Mouse (Mus musculus): ENCODE measurements around the gene Syne2. TPM values are rescaled to one million over a fixed set of nuclear protein-coding genes. Genes with fewer than 3 reads are reported as not detected.

Syne2 gene
- total RNA-seq, 2 experiments from 2014 or later, result 37.6 to 43.8 TPM

DNA sequence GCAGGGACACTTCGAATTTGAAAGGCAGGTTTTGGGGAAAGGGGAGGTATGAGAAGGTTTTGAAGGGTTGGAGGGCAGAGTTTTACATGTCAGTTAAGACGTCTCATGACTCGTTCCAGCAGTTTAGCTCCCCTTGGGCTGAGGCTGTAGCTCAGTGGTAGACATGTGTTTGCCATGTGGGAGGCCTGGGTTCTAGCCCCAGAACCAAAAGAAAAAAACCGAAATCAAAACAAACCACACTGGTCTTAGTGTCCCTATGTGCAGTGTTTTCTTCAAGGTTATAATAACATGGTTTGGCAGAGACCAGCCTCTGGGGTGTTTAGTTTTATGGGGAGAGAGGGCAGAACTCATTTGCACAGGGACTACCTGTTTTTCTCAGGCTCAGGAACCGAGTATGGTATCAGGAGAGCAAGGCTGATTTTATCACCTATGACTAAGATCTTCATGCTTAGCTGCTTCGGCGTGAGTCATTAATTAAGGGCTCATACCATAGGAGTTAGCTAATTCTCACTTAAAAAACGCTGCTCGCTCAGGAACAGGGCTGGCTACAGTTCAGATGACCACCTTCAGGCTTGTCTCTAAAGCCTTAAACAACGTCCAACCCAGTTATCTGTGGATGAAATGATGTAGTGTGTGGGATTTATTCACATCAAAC lies 8.9 kb downstream of the Syne2 start:
- intact Hi-C loops (cut with DNase I), result no loop called here
- no peak for DNase-seq

DNA sequence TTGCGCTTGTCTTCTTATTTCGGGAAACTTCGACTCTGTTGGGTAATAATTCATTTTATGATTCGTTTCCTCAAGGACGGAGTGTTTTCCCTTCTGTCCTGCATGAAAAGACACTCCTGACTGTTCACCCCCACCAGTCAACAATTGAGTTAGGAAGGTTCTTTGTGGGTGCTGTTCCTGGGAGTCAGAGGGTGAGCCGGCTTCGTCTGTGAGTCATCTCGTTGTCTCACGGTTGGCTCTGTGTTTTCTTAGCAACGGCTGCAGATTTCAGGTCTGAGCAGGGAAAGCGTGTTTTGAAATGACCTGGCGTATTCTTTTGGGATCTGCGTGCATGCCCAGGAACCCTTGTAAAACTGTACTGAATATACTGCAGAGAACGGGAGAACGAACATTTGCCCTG lies 9.8 kb downstream of the Syne2 start:
- intact Hi-C loops (cut with DNase I), result no loop called here
- DNase-seq, result no peak

DNA sequence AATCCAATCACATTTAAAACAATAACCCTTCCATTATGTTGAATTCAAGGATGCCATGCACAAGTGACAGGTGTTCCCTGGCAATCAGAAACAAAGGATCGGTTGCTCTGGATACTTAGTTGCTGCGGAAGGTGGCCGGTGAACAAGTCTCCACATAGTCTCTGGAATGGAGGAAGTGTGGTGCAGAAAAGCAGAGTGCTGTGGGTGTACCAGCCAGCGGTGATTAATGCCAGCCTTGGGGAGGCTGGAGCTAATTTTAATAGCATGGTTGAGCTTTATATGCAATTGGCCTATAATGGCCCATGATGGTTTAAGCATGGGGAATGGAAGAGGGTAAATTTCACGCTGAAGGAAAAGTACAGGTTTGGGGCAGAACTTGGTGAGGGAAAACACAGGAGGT lies 11.7 kb downstream of the Syne2 start:
- intact Hi-C loops (cut with DNase I), result no loop called here

DNA sequence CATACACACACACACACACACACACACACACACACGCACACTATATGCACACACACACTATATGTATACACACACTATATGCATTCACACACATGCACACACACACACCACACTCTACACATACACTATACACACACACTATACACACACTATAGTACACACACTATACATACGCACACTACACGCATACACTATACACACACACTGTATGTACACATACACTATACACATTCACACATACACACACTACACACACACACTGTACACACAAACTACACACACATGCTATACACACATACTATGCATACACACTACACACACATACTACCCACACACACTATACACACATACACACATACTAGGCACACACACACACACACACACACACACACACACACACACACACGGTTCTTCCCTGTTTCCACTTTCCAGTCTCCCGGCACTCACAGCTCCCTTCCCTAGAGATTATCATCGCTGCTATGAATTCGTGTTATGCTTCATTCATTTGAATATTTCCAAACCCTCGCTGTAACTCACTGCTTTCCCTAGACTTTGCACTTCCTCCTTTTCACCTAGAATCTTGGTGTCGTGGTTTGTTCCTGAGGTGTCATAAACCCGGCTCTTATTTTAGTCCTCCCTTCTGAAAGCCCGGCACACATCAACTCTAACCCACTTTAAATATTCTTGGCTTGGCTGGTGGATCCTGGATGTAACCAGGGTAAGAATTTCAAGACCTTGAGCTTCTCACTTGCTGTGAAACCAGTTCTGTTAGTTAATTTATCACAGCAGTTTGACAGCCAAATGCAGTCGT lies 15.4 kb downstream of the Syne2 start:
- intact Hi-C loops (cut with DNase I), result no loop called here
- no peak for DNase-seq

More for the DNA sequence above, 11.7 kb downstream of the Syne2 start:
- no peak for DNase-seq

DNA sequence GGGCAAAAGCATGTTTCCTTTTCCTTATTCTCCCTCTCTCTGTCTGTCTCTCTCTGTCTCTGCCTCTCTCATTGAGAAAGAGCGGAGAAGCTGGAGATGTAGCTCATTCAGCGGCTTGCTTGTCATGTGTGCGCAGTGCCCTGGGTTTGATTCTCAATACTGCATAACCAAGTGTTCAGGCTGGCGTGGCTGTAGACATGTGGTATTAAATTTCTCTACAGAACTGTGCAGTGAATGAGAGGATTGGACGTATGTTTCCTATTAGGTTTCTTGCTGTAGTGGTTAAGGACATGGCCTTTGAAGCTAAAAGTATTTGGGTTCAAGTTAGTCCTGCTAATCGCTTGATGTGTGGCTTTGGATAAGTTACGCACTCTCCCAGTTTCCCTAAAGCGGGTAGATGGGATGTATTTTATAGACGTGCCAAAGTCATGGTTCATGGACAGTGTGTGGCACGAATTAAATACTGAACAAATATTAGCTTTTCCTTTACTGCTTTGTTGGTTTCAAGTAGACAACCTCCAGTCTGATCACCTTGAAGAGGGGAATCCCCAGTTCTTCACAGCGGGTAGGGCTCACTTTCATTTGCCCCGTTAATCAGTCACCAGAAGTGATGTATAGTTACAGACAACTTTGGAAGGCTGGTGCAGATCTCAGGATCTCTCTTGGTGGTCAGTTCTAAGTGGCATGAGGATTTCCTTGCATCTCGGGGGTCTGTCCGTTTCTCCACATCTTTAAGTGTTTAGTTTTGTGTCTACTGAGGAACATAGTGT lies 16.2 kb downstream of the Syne2 start:
- intact Hi-C loops (cut with DNase I), result no loop called here
- no peak for DNase-seq

DNA sequence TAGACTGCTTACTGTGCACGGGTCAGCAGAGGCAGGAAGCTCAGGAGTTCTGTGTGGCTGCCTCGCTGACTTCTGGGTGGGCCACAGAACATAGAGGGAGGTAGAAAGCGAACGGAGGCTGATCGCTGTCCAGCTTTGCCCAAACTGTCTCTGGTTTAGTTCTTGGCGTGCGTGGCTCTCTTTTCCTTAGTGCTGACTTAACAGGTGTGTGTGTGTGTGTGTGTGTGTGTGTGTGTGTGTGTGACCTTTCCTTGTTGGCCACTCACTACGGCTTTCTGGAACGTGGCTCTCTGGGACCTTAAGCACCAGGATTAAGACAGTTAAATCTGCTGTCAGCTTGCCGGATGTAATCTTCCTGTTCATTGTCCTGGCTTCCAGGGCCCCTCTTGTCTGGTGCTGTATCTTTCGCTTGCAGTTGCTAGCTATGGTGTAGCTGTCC lies 18.6 kb downstream of the Syne2 start:
- intact Hi-C loops (cut with DNase I), result no loop called here
- DNase-seq, result no peak

DNA sequence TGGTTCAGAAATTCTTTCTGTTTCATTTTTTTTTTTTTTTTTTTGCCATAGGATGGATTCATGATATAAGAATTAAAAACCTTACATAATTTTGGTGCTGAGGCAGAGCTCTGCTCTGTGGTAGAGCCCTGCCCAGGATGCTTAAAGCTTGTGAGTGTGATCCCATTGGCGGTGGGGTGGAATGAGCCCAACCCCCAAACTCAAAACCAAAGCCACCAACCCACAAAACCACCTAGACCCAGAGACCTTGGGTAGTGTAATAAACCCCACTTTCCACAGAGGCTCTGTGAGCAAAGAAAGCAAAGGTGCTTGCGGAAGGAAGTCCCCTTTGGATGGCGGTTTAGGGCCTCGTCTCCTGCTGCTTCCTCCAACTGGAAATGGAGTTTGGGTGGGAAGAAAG lies 19.5 kb downstream of the Syne2 start:
- no peak for DNase-seq
- intact Hi-C loops (cut with DNase I), result no loop called here

DNA sequence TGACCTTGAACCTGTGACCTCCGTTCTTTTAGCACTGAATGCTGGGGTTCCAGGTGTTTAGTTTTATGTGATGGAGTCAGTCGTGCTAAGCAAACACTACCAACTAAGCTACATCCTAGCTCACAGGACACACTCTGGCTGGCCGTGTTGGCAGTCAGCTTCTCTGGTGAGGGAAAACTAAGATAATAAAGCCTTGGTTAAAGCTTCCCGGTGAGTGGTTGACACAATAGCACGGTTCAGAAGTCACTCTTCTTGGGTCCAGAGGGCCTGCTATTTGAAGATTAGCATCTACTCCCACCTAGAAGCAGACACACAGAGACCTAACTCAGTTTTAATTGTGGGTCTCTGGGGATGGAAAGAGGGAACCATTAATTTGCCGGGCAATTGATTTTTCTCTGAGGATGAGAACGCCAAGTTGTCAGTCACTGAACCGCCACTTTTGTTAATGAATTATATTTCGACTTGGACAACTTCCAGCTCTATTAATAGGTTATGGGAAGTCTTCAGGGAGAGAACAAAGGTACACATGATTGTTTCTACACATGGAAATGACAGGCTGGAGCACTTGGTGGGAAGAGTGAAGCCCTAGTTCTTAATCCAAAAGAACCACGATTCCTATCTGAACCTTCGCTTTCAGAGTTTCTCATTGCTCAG lies 21.3 kb downstream of the Syne2 start:
- intact Hi-C loops (cut with DNase I), result no loop called here
- no peak for DNase-seq

DNA sequence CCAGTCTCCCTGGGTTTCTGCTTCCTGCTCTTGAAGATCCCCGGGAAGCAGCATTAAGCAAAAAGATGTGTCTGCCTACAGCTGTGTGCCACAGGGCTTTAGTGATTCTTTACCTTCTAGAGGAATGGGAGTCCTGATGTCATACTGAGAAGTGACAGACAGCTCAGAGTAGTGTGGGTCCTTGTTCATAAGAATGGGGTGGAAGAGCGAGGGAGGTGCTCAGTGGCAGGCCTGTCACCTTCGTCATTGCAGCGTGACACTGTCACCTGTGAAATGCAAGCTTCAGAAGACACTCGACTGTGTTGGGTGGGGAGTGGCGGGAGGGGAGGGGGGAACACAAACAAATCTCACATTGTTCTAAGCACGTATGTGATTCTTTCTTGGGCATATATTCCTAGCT lies 23.2 kb downstream of the Syne2 start:
- intact Hi-C loops (cut with DNase I), result no loop called here

DNA sequence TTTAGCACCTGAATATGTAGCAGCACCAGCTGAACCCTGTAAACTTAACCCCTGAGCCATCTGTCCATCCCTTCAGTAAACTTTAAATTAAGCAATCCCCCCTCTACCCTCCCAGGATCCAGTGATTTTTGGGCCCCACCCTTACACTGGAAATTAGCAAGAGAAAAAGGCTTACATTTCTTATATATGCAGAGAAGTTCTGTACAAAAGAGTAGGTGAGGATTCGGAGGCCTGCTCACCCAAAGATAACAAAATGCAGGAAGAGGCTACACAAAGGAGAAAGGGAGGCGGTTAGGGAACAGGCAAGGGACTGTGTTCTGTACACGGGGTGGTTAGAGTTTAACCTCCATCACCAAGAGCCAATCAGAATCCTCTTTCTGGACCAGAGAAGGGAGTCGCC lies 26.4 kb downstream of the Syne2 start:
- intact Hi-C loops (cut with DNase I), result no loop called here
- no peak for DNase-seq

More for the DNA sequence above, 23.2 kb downstream of the Syne2 start:
- no peak for DNase-seq

DNA sequence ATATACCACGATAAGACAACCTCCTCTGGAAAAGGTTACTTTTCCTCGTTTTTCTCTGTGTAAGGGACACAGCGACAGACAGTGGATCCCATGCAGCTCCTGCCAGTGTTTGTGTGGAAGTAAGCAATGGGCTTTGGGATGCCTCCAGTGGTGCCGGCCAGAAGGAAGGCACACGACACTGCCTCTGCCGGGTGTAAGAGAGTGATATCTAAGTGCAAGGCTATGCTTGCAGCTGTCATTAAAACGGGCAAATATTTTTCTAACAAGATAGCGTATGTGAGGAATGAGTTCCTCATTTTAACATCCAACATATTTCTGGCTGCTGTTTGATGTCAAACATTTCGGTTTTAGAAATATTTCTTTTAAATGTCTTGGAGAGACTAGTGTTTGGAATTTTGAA lies 27.1 kb downstream of the Syne2 start:
- intact Hi-C loops (cut with DNase I), result no loop called here
- no peak for DNase-seq

DNA sequence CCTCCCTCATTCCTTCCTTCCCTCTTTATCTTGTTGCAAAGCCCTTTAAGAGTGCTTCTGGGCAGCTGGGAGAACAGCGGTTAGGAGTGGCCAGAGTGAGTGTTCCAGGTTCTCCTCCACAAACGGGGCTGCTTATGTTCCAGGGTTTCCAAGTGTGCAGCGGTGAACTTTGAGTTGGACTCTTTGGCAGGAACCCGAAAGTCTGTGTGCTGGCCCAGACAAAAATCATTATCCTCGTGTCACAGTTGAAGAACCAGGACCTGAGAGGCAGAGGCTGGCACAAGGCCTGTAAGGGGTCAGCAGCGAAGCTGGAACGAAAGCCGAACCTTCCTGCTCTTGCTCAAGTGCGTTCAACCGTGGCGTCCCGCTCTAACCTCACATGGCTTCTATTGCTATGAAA lies 28.6 kb downstream of the Syne2 start:
- intact Hi-C loops (cut with DNase I), result no loop called here
- no peak for DNase-seq

DNA sequence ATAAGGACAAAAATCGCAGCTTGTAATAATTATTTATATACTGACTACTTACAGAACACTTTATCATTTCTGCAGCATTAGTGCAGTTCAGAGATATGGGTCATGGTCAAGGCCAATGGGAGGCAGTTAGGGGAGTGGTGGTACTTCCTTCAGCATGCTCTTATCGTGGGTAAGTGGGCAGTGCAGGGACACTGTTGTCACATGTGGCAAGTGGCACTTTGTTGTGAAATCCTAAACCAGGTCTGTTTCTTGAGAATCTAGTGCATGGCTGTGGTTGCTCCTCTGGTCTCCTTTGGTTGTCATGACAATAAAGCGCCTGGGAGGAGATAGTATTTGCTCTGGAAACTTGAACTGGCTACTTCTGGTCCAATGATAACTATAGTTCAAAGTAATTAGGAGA lies 32.3 kb downstream of the Syne2 start:
- intact Hi-C loops (cut with DNase I), result no loop called here
- no peak for DNase-seq

DNA sequence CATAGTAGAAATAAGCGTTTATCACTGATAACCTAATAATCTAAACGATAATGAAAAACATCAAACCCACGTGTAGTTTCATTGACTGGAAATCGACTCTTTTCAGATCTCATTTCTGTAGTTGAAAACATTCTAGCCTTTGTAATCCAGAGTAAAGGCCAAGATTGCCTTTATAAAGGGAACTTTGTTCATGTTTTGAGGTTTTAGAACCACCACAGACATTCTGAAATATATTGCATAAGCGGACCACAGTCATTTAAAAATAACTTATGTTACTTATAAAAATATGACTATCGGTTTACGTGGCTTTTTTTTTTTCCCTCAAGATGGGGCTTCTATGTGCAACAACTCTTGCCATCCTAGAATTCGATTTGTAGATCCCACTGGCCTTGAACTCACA lies 33.5 kb downstream of the Syne2 start:
- no peak for DNase-seq
- intact Hi-C loops (cut with DNase I), result no loop called here

DNA sequence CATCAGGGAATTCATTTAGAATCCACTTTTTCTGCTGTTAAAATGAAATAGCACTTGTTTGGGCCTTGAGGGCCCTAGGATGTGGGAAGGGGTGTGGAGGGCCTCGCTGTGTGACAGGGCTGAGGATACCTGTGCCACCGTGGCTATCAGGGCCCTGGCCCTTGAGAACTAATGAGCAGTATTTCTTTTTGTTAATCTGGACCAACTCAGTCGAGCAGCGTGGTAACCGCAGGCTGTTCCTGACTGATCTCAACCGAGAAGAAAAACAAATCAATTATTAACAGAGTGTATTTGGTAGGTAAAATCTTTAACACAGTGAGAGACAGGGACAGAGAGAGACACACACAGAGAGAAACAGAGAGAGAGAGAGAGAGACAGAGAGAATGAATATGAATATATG lies 34.5 kb downstream of the Syne2 start:
- DNase-seq, result no peak
- intact Hi-C loops (cut with DNase I), result no loop called here

DNA sequence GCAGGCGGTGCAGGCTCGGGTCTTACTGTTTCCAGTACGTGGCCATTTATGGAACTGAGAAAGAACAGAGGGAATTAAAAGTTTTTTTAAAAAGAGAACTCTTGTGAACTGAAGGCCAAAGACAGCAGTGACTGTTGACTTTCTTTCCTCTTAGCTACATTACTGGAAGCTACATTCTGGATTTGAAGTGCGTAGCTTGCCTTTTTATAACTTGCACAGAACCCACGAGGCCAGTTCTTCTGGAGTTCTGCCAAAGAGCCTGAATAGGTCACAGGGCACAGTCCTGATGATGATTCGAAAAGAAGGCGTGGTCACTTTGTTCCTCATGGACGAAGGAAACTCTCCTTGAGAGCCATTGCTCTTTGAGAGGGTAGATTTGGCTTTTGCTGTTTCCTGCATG lies 35.6 kb downstream of the Syne2 start:
- DNase-seq, result no peak

DNA sequence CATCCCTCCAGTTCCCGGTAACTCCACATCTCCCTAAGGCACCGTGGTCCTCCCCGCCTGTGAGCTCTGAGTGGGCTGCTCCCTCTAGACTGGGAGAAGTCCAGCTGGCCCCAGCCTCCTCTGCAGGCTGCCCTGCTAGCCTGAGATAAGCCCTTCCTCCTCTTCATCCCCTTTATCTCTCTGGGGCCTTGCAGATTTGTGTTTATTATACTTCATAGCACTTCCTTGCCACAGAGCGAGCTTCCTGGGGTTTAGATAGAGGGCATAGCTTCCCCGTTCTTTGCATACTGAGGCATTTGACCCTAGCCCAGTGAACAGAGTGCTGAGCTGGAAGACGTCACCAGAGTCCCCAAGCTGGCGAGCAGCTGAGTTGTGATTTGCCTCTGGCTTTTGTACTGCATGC lies 37.1 kb downstream of the Syne2 start:
- no peak for DNase-seq
- intact Hi-C loops (cut with DNase I), result no loop called here

More for the DNA sequence above, 35.6 kb downstream of the Syne2 start:
- intact Hi-C loops (cut with DNase I), result no loop called here

DNA sequence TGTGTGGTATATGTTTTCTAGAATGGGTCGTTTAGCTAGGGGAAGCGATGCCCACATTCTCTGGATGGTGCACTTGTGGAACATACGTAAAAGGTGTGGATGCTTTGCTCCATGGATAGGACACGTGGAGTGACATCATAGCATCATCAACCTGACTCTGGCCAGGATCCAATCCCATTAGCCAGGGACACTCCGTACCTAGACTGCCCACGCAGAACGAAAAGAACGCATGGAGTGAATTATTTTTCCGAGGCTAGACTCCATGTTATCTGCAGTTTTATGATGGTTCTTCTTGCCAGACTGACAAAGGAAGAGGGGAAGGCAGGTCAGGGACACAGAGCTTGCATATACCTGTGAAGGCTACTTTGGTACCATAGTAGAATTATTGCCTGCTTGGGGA lies 37.7 kb downstream of the Syne2 start:
- DNase-seq, result no peak
- intact Hi-C loops (cut with DNase I), result no loop called here

DNA sequence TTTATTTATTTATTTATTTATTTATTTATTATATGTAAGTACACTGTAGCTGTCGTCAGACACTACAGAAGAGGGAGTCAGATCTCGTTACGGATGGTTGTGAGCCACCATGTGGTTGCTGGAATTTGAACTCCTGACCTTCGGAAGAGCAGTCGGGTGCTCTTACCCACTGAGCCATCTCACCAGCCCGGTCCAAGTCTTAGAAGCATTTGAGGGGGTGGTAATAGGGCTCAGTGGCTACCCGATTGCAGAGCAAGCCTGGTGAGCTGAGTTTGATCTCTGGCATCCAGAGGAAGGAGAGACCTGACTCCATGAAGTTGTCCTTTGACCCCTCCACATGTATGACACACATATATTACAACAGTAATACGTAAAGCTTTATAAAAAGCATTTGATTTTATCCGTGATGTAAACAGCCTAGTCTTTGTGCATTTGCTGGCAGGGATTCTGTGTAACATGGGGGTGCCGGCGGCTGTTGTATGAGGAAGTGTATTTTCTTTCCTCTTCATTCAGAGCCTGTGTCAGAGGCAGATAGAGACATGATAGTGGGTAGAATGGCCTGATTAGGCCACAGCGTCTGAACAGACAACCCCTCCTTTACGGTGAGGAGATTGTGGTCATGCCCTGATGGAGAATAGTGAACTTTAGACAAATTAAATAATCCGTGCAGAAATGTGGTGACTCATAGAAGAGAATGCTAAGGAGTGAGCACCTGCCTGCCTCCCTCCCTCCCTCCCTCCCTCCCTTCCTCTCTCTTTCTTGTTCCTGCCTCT lies 38.3 kb downstream of the Syne2 start:
- intact Hi-C loops (cut with DNase I), result no loop called here
- no peak for DNase-seq

DNA sequence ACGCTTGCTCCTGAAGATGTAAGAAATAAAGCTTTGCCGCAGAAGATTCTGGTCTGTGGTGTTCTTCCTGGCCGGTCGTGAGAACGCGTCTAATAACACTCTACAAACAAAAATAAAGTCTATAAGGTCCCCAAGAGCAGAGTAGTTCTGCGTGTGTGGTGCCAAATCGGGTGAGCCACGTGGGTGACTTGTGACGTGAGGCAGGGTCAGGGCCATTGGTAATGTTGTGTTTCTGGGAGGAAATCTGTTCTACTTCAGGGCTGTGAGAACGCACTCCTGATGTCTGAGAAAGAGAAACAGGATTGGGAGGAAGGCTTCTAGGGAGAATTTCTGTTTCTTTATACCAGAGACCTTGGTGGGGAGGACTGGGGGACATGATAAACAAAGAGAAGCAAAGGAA lies 42.0 kb downstream of the Syne2 start:
- intact Hi-C loops (cut with DNase I), result no loop called here
- DNase-seq, result no peak
